Mouse (Mus musculus) left cerebral cortex, adult 8-10 months (tissue): ENCODE data around the gene Ap1g2. TPM values are rescaled to one million over a fixed set of nuclear protein-coding genes. Genes with fewer than 3 reads are reported as not detected.

Experiments used
- DNase-seq, 2 experiments: peaks; one replicate each; pipeline ENCODE4 v3.0.0; 2022; ENCODE audit warnings: low spot score in 2 of 2
- total RNA-seq, 4 experiments: library from RNA; stranded (reverse); gene quantifications; 2 replicates each; pipeline ENCODE4 v1.2.4; 2022

Gene Ap1g2
- total RNA-seq, 4 experiments from 2014 or later, result 9.1 to 12.7 (median 12.1) TPM

- no peak for DNase-seq
Measured at GRCm38 (mm10) chr14:55059931-55060330, 46.5 kb downstream of the Ap1g2 start.

GRCm38 (mm10) chr14:55059009-55059408, 47.4 kb downstream of the Ap1g2 start:
- DNase-seq, result no peak

- DNase-seq, result peak; percentile 77 to 91
Measured at GRCm38 (mm10) chr14:55055167-55055834, 51.1 kb downstream of the Ap1g2 start.

GRCm38 (mm10) chr14:55054191-55054749, 52.1 kb downstream of the Ap1g2 start:
- DNase-seq, result peak in 1 of 2 experiments; percentile 64

GRCm38 (mm10) chr14:55053708-55054190, 52.6 kb downstream of the Ap1g2 start:
- DNase-seq, result peak; percentile 68 to 89

GRCm38 (mm10) chr14:55053050-55053449, 53.3 kb downstream of the Ap1g2 start:
- no peak for DNase-seq

GRCm38 (mm10) chr14:55052496-55052895, 53.9 kb downstream of the Ap1g2 start:
- peak in 1 of 2 experiments; percentile 83 for DNase-seq

Other genes starting within 250 kb of the Ap1g2 start
- gene Homez, start 235.6 kb downstream of the Ap1g2 start, total RNA-seq, result 10 to 100 TPM; 22.5 to 34.9 (median 24.2) TPM
- 10 to 100 TPM; 20.6 to 24.9 (median 22.7) TPM for gene Ppp1r3e, start 229.0 kb downstream of the Ap1g2 start, total RNA-seq
- 100 to 1,000 TPM; 127 to 134 (median 132) TPM for gene Bcl2l2, start 223.2 kb downstream of the Ap1g2 start, total RNA-seq
- gene Gm20521, start 223.2 kb downstream of the Ap1g2 start, total RNA-seq, result 1 to 10 TPM in 3 of 4 experiments, not detected in 1; 1.5 to 6.7 (median 4.2) TPM
- gene Pabpn1, start 214.1 kb downstream of the Ap1g2 start, total RNA-seq, result 100 to 1,000 TPM; 231 to 262 (median 243) TPM
- 100 to 1,000 TPM; 565 to 622 (median 604) TPM for gene Slc22a17, start 193.5 kb downstream of the Ap1g2 start, total RNA-seq
- 10 to 100 TPM in 1 of 4 experiments, 1 to 10 TPM in 3; 8.9 to 10.3 (median 9.1) TPM for gene Efs, start 180.5 kb downstream of the Ap1g2 start, total RNA-seq
- gene Il25, start 173.9 kb downstream of the Ap1g2 start, total RNA-seq, result under 1 TPM in 1 of 4 experiments, not detected in 3; 0.53 TPM
- gene Cmtm5, start 170.3 kb downstream of the Ap1g2 start, total RNA-seq, result 10 to 100 TPM; 60.3 to 67.9 (median 64.0) TPM
- 1 to 10 TPM; 5.3 to 9.9 (median 7.7) TPM for gene Myh6, start 139.7 kb downstream of the Ap1g2 start, total RNA-seq
- not detected for gene Gm17428, start 129.7 kb downstream of the Ap1g2 start, total RNA-seq
- 10 to 100 TPM in 3 of 4 experiments, 1 to 10 TPM in 1; 10.0 to 21.2 (median 13.1) TPM for gene Myh7, start 112.0 kb downstream of the Ap1g2 start, total RNA-seq
- 10 to 100 TPM; 30.2 to 34.4 (median 32.0) TPM for gene Ngdn, start 91.1 kb downstream of the Ap1g2 start, total RNA-seq
- 10 to 100 TPM; 36.0 to 41.7 (median 38.6) TPM for gene Zfhx2, start 14.3 kb downstream of the Ap1g2 start, total RNA-seq
- gene Thtpa, start 11.8 kb downstream of the Ap1g2 start, total RNA-seq, result 10 to 100 TPM; 26.2 to 31.5 (median 26.4) TPM
- 100 to 1,000 TPM; 289 to 301 (median 292) TPM for gene Jph4, start 10.3 kb upstream of the Ap1g2 start, total RNA-seq
- gene Dhrs2, start 115.4 kb upstream of the Ap1g2 start, total RNA-seq, result not detected